Mouse (Mus musculus) pancreas, adult 10 weeks (tissue): ENCODE measurements around the gene Oog1. TPM values are rescaled to one million over a fixed set of nuclear protein-coding genes. Genes with fewer than 3 reads are reported as not detected.

Source experiments
- polyA plus RNA-seq: library from polyadenylated mRNA; stranded (reverse); fragments of 350-450 nt; fragmentation: Illumina TruSeq; extraction: RNeasy Lipid Tissue Mini Kit (QIAGEN cat#74804); gene quantifications from one replicate; pipeline ENCODE4 v1.2.3, GENCODE M21; 2015; ENCODE audit warnings: low read depth, low replicate concordance; ENCODE audit not compliant: insufficient read depth

The Oog1 gene
- polyA plus RNA-seq, result not detected

GRCm38 (mm10) chr12:87602388-87602787 lies at the start of gene Oog1:
TSS of gene Oog1 (plus strand) at chr12:87602688.

GRCm38 (mm10) chr12:87618569-87618968 lies 16.1 kb downstream of the Oog1 start, which contains the start of gene Gm4027:
TSS of gene Gm4027 (plus strand) at chr12:87618869.

GRCm38 (mm10) chr12:87644520-87644919 lies 42.0 kb downstream of the Oog1 start, which contains the start of gene Gm16381:
TSS of gene Gm16381 (minus strand) at chr12:87644620.

Other genes starting within 250 kb of the Oog1 start
- 14.4 TPM for gene Sptlc2, start 214.3 kb upstream of the Oog1 start, polyA plus RNA-seq
- 19.3 TPM for gene Slirp, start 158.8 kb upstream of the Oog1 start, polyA plus RNA-seq
- 5.8 TPM for gene Alkbh1, start 158.7 kb upstream of the Oog1 start, polyA plus RNA-seq
- 11.0 TPM for gene Snw1, start 130.4 kb upstream of the Oog1 start, polyA plus RNA-seq
- gene Gm5788, start 108.0 kb upstream of the Oog1 start, polyA plus RNA-seq, result not detected
- gene Gm8300, start 88.4 kb upstream of the Oog1 start, polyA plus RNA-seq, result not detected
- not detected for gene Gm4027, start 16.2 kb downstream of the Oog1 start, polyA plus RNA-seq
- gene Gm16381, start 41.9 kb downstream of the Oog1 start, polyA plus RNA-seq, result not detected
- not detected for gene Gm21319, start 173.1 kb downstream of the Oog1 start, polyA plus RNA-seq
- not detected for gene Gm21936, start 192.8 kb downstream of the Oog1 start, polyA plus RNA-seq
- gene BB287469, start 213.9 kb downstream of the Oog1 start, polyA plus RNA-seq, result not detected
- gene Gm2001, start 239.7 kb downstream of the Oog1 start, polyA plus RNA-seq, result not detected